In the genomic region with DNA sequence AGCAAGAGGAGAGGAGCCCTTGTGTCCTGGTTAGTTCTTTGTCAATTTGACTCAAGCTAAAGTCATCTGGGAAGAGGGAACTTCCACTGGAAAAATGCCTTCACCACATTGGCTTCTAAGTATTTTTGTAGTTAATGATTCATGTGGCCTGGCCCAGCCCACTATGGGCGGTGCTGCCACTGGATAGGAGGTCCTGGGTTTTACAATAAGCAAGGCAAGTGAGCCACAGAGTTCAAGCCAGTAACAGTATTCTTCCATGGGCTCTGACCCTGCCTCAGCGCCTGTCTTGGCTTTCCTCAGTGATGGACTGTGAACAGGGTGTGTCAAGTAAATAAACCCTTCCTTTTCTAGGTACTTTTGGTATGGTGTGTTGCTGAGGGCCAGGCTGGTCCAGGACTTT, we compare ENCODE assay signal across 23 mouse cellular contexts.
A peak's percentile ranks its signal among the peaks of the same experiment; 100 is the strongest.
DNase-seq lines count a peak whose midpoint lies in the region; ATAC-seq lines count a peak whose summit lies in the region.
"Had no signal": no experiment of that assay in that cellular context is flagged by ENCODE, and none has a peak within 500 bp of the region (broad histone marks: within the 10 kb centered on the region; RNA-seq: fewer than 3 reads in every experiment).

No protein-coding gene starts in this region.

- ATAC-seq in kidney, embryonic 15.5 days (replicated peaks; ENCODE audit: low FRiP score): no peak
- peak; percentile 84 for ATAC-seq in intestine, embryonic 14.5 days (replicated peaks; ENCODE audit: low FRiP score, low TSS enrichment, low read depth)
- peak; percentile 64; the same call in 1 of the 2 replicates for ATAC-seq in stomach, embryonic 16.5 days (ENCODE audit: insufficient read depth, low FRiP score)
- ATAC-seq in CD4-positive, CD25-positive, alpha-beta regulatory T cell, adult 4 months: no peak
- ATAC-seq: forebrain, postnatal 0 days; lung, postnatal 0 days; midbrain, embryonic 13.5 days had no signal

- no peak overlapping the region for H3K4me3 ChIP-seq in kidney, embryonic 15.5 days (replicated peaks)
- H3K4me3 ChIP-seq in intestine, embryonic 14.5 days (ENCODE audit: low read depth, low read length): no peak overlapping the region
- no peak overlapping the region for H3K4me3 ChIP-seq in stomach, embryonic 16.5 days (replicated peaks; ENCODE audit: low read length)
- H3K4me3 ChIP-seq: embryonic facial prominence, embryonic 12.5 days; erythroblast, embryonic 14.5 days; heart, embryonic 12.5 days; hindbrain, embryonic 12.5 days; liver, embryonic 15.5 days; midbrain, embryonic 13.5 days; myocyte had no signal

- peaks cover 48% of the 10 kb centered on the region for H3K36me3 ChIP-seq in kidney, embryonic 15.5 days
- no peaks in the 10 kb centered on the region for H3K36me3 ChIP-seq in intestine, embryonic 14.5 days (ENCODE audit: control insufficient read depth, insufficient read depth, low read length)
- no peaks in the 10 kb centered on the region for H3K36me3 ChIP-seq in stomach, embryonic 16.5 days (ENCODE audit: control insufficient read depth, insufficient read depth, low read length)
- H3K36me3 ChIP-seq: embryonic facial prominence, embryonic 12.5 days; heart, embryonic 12.5 days; hindbrain, embryonic 12.5 days; liver, embryonic 15.5 days; midbrain, embryonic 13.5 days had no signal

- WGBS in kidney, embryonic 15.5 days: 90% methylated on average over 2 of the region's 2 CpGs
- WGBS in intestine, embryonic 14.5 days: 71% methylated on average over 2 of the region's 2 CpGs
- WGBS in stomach, embryonic 16.5 days: 78% methylated on average over 2 of the region's 2 CpGs

- H3K27me3 ChIP-seq in kidney, embryonic 15.5 days: no peaks in the 10 kb centered on the region
- H3K27me3 ChIP-seq in intestine, embryonic 14.5 days (replicated peaks; ENCODE audit: control insufficient read depth, insufficient read depth, low read length): no peaks in the 10 kb centered on the region
- no peaks in the 10 kb centered on the region for H3K27me3 ChIP-seq in stomach, embryonic 16.5 days (ENCODE audit: control insufficient read depth, insufficient read depth, low read length)
- H3K27me3 ChIP-seq: embryonic facial prominence, embryonic 12.5 days; heart, embryonic 12.5 days; hindbrain, embryonic 12.5 days; liver, embryonic 15.5 days; midbrain, embryonic 13.5 days had no signal

- H3K4me1 ChIP-seq in kidney, embryonic 15.5 days: peaks cover 2% of the 10 kb centered on the region
- H3K4me1 ChIP-seq in intestine, embryonic 14.5 days (replicated peaks; ENCODE audit: control insufficient read depth, insufficient read depth, low read length): 0 out of 2 replicates have a peak, but pooled peaks cover 2% of the 10 kb centered on the region
- 0 out of 2 replicates have a peak, but pooled peaks cover 2% of the 10 kb centered on the region for H3K4me1 ChIP-seq in stomach, embryonic 16.5 days (ENCODE audit: control insufficient read depth, insufficient read depth, low read length)
- H3K4me1 ChIP-seq: liver, embryonic 15.5 days had no signal

- no peak overlapping the region for H3K4me2 ChIP-seq in kidney, embryonic 15.5 days
- no peak overlapping the region for H3K4me2 ChIP-seq in intestine, embryonic 14.5 days (ENCODE audit: low read length)
- H3K4me2 ChIP-seq in stomach, embryonic 16.5 days (ENCODE audit: low read depth, low read length): no peak overlapping the region
- H3K4me2 ChIP-seq: embryonic facial prominence, embryonic 12.5 days; heart, embryonic 12.5 days; hindbrain, embryonic 12.5 days; liver, embryonic 15.5 days; midbrain, embryonic 13.5 days had no signal

- H3K9me3 ChIP-seq in kidney, embryonic 15.5 days (replicated peaks): no peaks in the 10 kb centered on the region
- H3K9me3 ChIP-seq in intestine, embryonic 14.5 days (ENCODE audit: control insufficient read depth, low read length): no peaks in the 10 kb centered on the region
- no peaks in the 10 kb centered on the region for H3K9me3 ChIP-seq in stomach, embryonic 16.5 days (replicated peaks; ENCODE audit: control insufficient read depth, low read length)
- H3K9me3 ChIP-seq: embryonic facial prominence, embryonic 12.5 days; heart, embryonic 12.5 days; hindbrain, embryonic 12.5 days; liver, embryonic 15.5 days; midbrain, embryonic 13.5 days had no signal

- DNase-seq in kidney, adult 18-20 months: peak; percentile 71
- DNase-seq in intestine, embryonic 14.5 days (ENCODE audit: low spot score): no peak
- DNase-seq in kidney, postnatal 25 days: peak; percentile 58 to 70
- no peak for DNase-seq in right cerebral cortex, postnatal 25 days
- no peak for DNase-seq in cerebellum, postnatal 25 days
- DNase-seq: adrenal gland, adult 2 months; B cell, adult 2 months; cerebellum, adult 9-10 months; forebrain, postnatal 0 days; heart, postnatal 14 days; layer of hippocampus, postnatal 36 days had no signal

- H3K27ac ChIP-seq in kidney, embryonic 15.5 days: no peak overlapping the region
- no peak overlapping the region for H3K27ac ChIP-seq in intestine, embryonic 14.5 days (ENCODE audit: low read depth)
- H3K27ac ChIP-seq in stomach, embryonic 16.5 days (ENCODE audit: low read length): no peak overlapping the region
- H3K27ac ChIP-seq: embryonic facial prominence, embryonic 12.5 days; hindbrain, embryonic 12.5 days; kidney, postnatal 0 days; liver, embryonic 15.5 days; midbrain, embryonic 13.5 days had no signal

- H3K9ac ChIP-seq in kidney, embryonic 15.5 days: no peak overlapping the region
- no peak overlapping the region for H3K9ac ChIP-seq in intestine, embryonic 14.5 days (ENCODE audit: low read length)
- H3K9ac ChIP-seq in stomach, embryonic 16.5 days (ENCODE audit: low read length): no peak overlapping the region
- H3K9ac ChIP-seq: embryonic facial prominence, embryonic 12.5 days; forebrain, postnatal 0 days; heart, embryonic 12.5 days; hindbrain, embryonic 12.5 days; liver, embryonic 15.5 days; midbrain, embryonic 13.5 days had no signal

Comparison
In these comparisons a context has a peak if more than half of its experiments do, and no peak if none do; other contexts are left out.
1. DNase-seq: peak in kidney, adult 18-20 months (single experiment) and kidney, postnatal 25 days (2 of 2); none in intestine, embryonic 14.5 days (single experiment), right cerebral cortex, postnatal 25 days (single experiment) and cerebellum, postnatal 25 days (0 of 2).
2. ATAC-seq: peak in intestine, embryonic 14.5 days (single experiment) and stomach, embryonic 16.5 days (single experiment); none in kidney, embryonic 15.5 days (single experiment) and CD4-positive, CD25-positive, alpha-beta regulatory T cell, adult 4 months (single experiment).